Comparison of ENCODE assay signal across 20 mouse cellular contexts in the genomic region with DNA sequence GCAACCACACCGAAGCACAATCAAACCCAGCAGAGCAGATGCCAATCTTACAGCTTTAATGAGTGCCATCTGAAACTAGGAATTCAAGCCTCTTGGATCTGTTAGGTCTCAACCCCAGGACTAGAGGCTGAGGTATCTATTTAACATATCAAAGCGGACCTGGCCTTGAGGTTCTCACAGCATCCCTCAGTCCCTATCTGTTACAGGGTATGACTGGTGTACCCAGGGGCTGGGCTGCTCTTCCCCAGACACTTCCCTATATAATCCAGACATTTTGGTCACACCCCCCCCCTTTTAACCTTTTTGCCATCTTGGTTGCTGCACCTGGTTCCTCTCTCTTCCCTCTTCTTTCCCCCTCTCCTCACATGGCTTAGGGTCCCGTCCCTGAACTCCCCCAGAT. TPM values are rescaled to one million over a fixed set of nuclear protein-coding genes. Genes with fewer than 3 reads are reported as not detected.
DNase-seq lines count a peak whose midpoint lies in the region; ATAC-seq lines count a peak whose summit lies in the region.
"Had no signal": no experiment of that assay in that cellular context is flagged by ENCODE, and none has a peak within 500 bp of the region (broad histone marks: within the 10 kb centered on the region; RNA-seq: fewer than 3 reads in every experiment).

No protein-coding gene starts in this region.

- H3K9ac ChIP-seq in embryonic facial prominence, embryonic 11.5 days (replicated peaks; ENCODE audit: low read length) = no peak overlapping the region
- H3K9ac ChIP-seq in midbrain, embryonic 11.5 days (ENCODE audit: low read length) = no peak overlapping the region
- no peak overlapping the region for H3K9ac ChIP-seq in midbrain, embryonic 14.5 days (replicated peaks; ENCODE audit: low read length)
- no peak overlapping the region for H3K9ac ChIP-seq in neural tube, embryonic 14.5 days (replicated peaks; ENCODE audit: low read depth, low read length)
- no peak overlapping the region for H3K9ac ChIP-seq in neural tube, embryonic 15.5 days (replicated peaks)
- H3K9ac ChIP-seq: embryonic facial prominence, embryonic 15.5 days; heart, embryonic 12.5 days; hindbrain, embryonic 12.5 days had no signal

- 61% methylated on average over 3 of the region's 3 CpGs for WGBS in embryonic facial prominence, embryonic 11.5 days
- WGBS in embryonic facial prominence, embryonic 10.5 days = 61% methylated on average over 3 of the region's 3 CpGs
- WGBS in midbrain, embryonic 11.5 days = 77% methylated on average over 3 of the region's 3 CpGs
- WGBS in midbrain, embryonic 14.5 days = 75% methylated on average over 3 of the region's 3 CpGs
- WGBS in neural tube, embryonic 14.5 days = 77% methylated on average over 3 of the region's 3 CpGs
- 76% methylated on average over 3 of the region's 3 CpGs for WGBS in neural tube, embryonic 15.5 days

- H3K4me3 ChIP-seq in embryonic facial prominence, embryonic 11.5 days (ENCODE audit: low read depth, low read length) = no peak overlapping the region
- H3K4me3 ChIP-seq in embryonic facial prominence, embryonic 10.5 days = no peak overlapping the region
- no peak overlapping the region for H3K4me3 ChIP-seq in midbrain, embryonic 11.5 days (ENCODE audit: low read depth, low read length)
- no peak overlapping the region for H3K4me3 ChIP-seq in midbrain, embryonic 14.5 days (replicated peaks; ENCODE audit: low read depth, low read length)
- H3K4me3 ChIP-seq in neural tube, embryonic 14.5 days (ENCODE audit: low read depth, low read length) = no peak overlapping the region
- H3K4me3 ChIP-seq in neural tube, embryonic 15.5 days (replicated peaks) = no peak overlapping the region
- H3K4me3 ChIP-seq: embryonic facial prominence, embryonic 15.5 days; erythroblast, embryonic 14.5 days; forebrain, embryonic 10.5 days; gastrocnemius, adult 2 months; heart, embryonic 12.5 days; hindbrain, embryonic 12.5 days had no signal

- H3K27ac ChIP-seq in embryonic facial prominence, embryonic 11.5 days (replicated peaks; ENCODE audit: low read depth, low read length) = no peak overlapping the region
- no peak overlapping the region for H3K27ac ChIP-seq in embryonic facial prominence, embryonic 10.5 days (replicated peaks)
- H3K27ac ChIP-seq in midbrain, embryonic 11.5 days (ENCODE audit: low read depth, low read length) = no peak overlapping the region
- H3K27ac ChIP-seq in midbrain, embryonic 14.5 days (replicated peaks; ENCODE audit: low read depth, low read length) = no peak overlapping the region
- no peak overlapping the region for H3K27ac ChIP-seq in neural tube, embryonic 14.5 days (ENCODE audit: low read depth, low read length)
- no peak overlapping the region for H3K27ac ChIP-seq in neural tube, embryonic 15.5 days (replicated peaks)
- H3K27ac ChIP-seq: embryonic facial prominence, embryonic 15.5 days; forebrain, embryonic 10.5 days; gastrocnemius, adult 2 months; hindbrain, embryonic 12.5 days had no signal

- H3K4me1 ChIP-seq in embryonic facial prominence, embryonic 11.5 days (ENCODE audit: control insufficient read depth, insufficient read depth, low read length) = no peaks in the 10 kb centered on the region
- no peaks in the 10 kb centered on the region for H3K4me1 ChIP-seq in embryonic facial prominence, embryonic 10.5 days
- H3K4me1 ChIP-seq in midbrain, embryonic 11.5 days (ENCODE audit: control insufficient read depth, insufficient read depth, low read length) = no peaks in the 10 kb centered on the region
- H3K4me1 ChIP-seq in midbrain, embryonic 14.5 days (ENCODE audit: control insufficient read depth, insufficient read depth, low read length) = no peaks in the 10 kb centered on the region
- no peaks in the 10 kb centered on the region for H3K4me1 ChIP-seq in neural tube, embryonic 14.5 days (ENCODE audit: control insufficient read depth, insufficient read depth, low read length)
- H3K4me1 ChIP-seq in neural tube, embryonic 15.5 days = peaks cover 9% of the 10 kb centered on the region; the same call in 1 of the 2 replicates
- H3K4me1 ChIP-seq: embryonic facial prominence, embryonic 15.5 days; forebrain, embryonic 10.5 days; heart, embryonic 12.5 days; hindbrain, embryonic 12.5 days had no signal

- no peaks in the 10 kb centered on the region for H3K9me3 ChIP-seq in embryonic facial prominence, embryonic 11.5 days (replicated peaks; ENCODE audit: control insufficient read depth, low read length)
- 0 out of 2 replicates have a peak, but pooled peaks cover 2% of the 10 kb centered on the region for H3K9me3 ChIP-seq in embryonic facial prominence, embryonic 10.5 days
- H3K9me3 ChIP-seq in midbrain, embryonic 11.5 days (ENCODE audit: control insufficient read depth, low read length) = no peaks in the 10 kb centered on the region
- no peaks in the 10 kb centered on the region for H3K9me3 ChIP-seq in midbrain, embryonic 14.5 days (ENCODE audit: control insufficient read depth, low read length)
- no peaks in the 10 kb centered on the region for H3K9me3 ChIP-seq in neural tube, embryonic 14.5 days (ENCODE audit: control insufficient read depth, low read length)
- H3K9me3 ChIP-seq in neural tube, embryonic 15.5 days (replicated peaks) = no peaks in the 10 kb centered on the region
- H3K9me3 ChIP-seq: embryonic facial prominence, embryonic 15.5 days; forebrain, embryonic 10.5 days; heart, embryonic 12.5 days; hindbrain, embryonic 12.5 days had no signal

- H3K4me2 ChIP-seq in embryonic facial prominence, embryonic 11.5 days (ENCODE audit: low read depth, low read length) = no peak overlapping the region
- H3K4me2 ChIP-seq in midbrain, embryonic 11.5 days = no peak overlapping the region
- no peak overlapping the region for H3K4me2 ChIP-seq in midbrain, embryonic 14.5 days (ENCODE audit: low read length)
- no peak overlapping the region for H3K4me2 ChIP-seq in neural tube, embryonic 14.5 days (ENCODE audit: low read depth, low read length)
- no peak overlapping the region for H3K4me2 ChIP-seq in neural tube, embryonic 15.5 days
- H3K4me2 ChIP-seq: embryonic facial prominence, embryonic 15.5 days; heart, embryonic 12.5 days; hindbrain, embryonic 12.5 days had no signal

- H3K27me3 ChIP-seq in embryonic facial prominence, embryonic 11.5 days (ENCODE audit: control insufficient read depth, insufficient read depth, low read length) = no peaks in the 10 kb centered on the region
- no peaks in the 10 kb centered on the region for H3K27me3 ChIP-seq in embryonic facial prominence, embryonic 10.5 days (replicated peaks; ENCODE audit: low read depth, poor library complexity, severe bottlenecking)
- no peaks in the 10 kb centered on the region for H3K27me3 ChIP-seq in midbrain, embryonic 11.5 days (ENCODE audit: control insufficient read depth, insufficient read depth, low read length)
- H3K27me3 ChIP-seq in midbrain, embryonic 14.5 days (ENCODE audit: control insufficient read depth, insufficient read depth, low read length) = no peaks in the 10 kb centered on the region
- H3K27me3 ChIP-seq in neural tube, embryonic 14.5 days (ENCODE audit: control insufficient read depth, insufficient read depth, low read length) = no peaks in the 10 kb centered on the region
- H3K27me3 ChIP-seq in neural tube, embryonic 15.5 days (replicated peaks) = no peaks in the 10 kb centered on the region
- H3K27me3 ChIP-seq: embryonic facial prominence, embryonic 15.5 days; hindbrain, embryonic 12.5 days had no signal

- no peaks in the 10 kb centered on the region for H3K36me3 ChIP-seq in embryonic facial prominence, embryonic 11.5 days (replicated peaks; ENCODE audit: control insufficient read depth, insufficient read depth, low read depth, low read length)
- H3K36me3 ChIP-seq in embryonic facial prominence, embryonic 10.5 days (replicated peaks) = no peaks in the 10 kb centered on the region
- no peaks in the 10 kb centered on the region for H3K36me3 ChIP-seq in midbrain, embryonic 11.5 days (ENCODE audit: control insufficient read depth, insufficient read depth, low read length)
- no peaks in the 10 kb centered on the region for H3K36me3 ChIP-seq in midbrain, embryonic 14.5 days (ENCODE audit: control insufficient read depth, insufficient read depth, low read length)
- H3K36me3 ChIP-seq in neural tube, embryonic 14.5 days (ENCODE audit: control insufficient read depth, insufficient read depth, low read length) = no peaks in the 10 kb centered on the region
- H3K36me3 ChIP-seq in neural tube, embryonic 15.5 days = no peaks in the 10 kb centered on the region
- H3K36me3 ChIP-seq: embryonic facial prominence, embryonic 15.5 days; forebrain, embryonic 10.5 days; heart, embryonic 12.5 days; hindbrain, embryonic 12.5 days had no signal

- no peak for ATAC-seq in embryonic facial prominence, embryonic 11.5 days (replicated peaks; ENCODE audit: insufficient number of reproducible peaks, low FRiP score, low TSS enrichment, low read depth)
- ATAC-seq in midbrain, embryonic 11.5 days (ENCODE audit: low FRiP score) = 0 out of 2 replicates have a peak, but pooled peaks have one; percentile 44
- ATAC-seq in midbrain, embryonic 14.5 days (ENCODE audit: low FRiP score, low TSS enrichment) = no peak
- ATAC-seq in neural tube, embryonic 14.5 days (ENCODE audit: low read depth) = peak; percentile 22; the same call in 1 of the 2 replicates
- ATAC-seq in neural tube, embryonic 15.5 days (ENCODE audit: low FRiP score) = no peak
- ATAC-seq: activated CD4-positive, CD25-positive, alpha-beta regulatory T cell, adult 4 months; CD4-positive, CD25-positive, alpha-beta regulatory T cell, adult 4 months; inflammation-experienced regulatory T-cells, adult 6 months had no signal

- DNase-seq in embryonic facial prominence, embryonic 11.5 days (ENCODE audit: low spot score) = peak; percentile 19
- no peak for DNase-seq in embryonic facial prominence, embryonic 10.5 days (ENCODE audit: low spot score)
- DNase-seq in midbrain, embryonic 11.5 days (ENCODE audit: low spot score, missing footprints) = no peak
- no peak for DNase-seq in midbrain, embryonic 14.5 days
- no peak for DNase-seq in cerebellum, postnatal 14 days
- DNase-seq: gastrocnemius, postnatal 25 days had no signal

RNA-seq across cellular contexts. Expression of a gene that starts 7.3 kb away (rescaled TPM):
- 0.28 TPM in 1 of 2 replicates, not detected in the other for polyA plus RNA-seq in embryonic facial prominence, embryonic 11.5 days (2014; fragmentation: Nextera tagmentation; extraction: Ambion mirVana)
- polyA plus RNA-seq in embryonic facial prominence, embryonic 10.5 days (2016; fragmentation: Nextera tagmentation; extraction: Ambion mirVana) = not detected in 2 replicates
- not detected in 2 replicates for polyA plus RNA-seq in midbrain, embryonic 11.5 days (2014; fragmentation: Nextera tagmentation; extraction: Ambion mirVana)
- not detected in 2 replicates for polyA plus RNA-seq in midbrain, embryonic 14.5 days (2014; fragmentation: Nextera tagmentation; extraction: Ambion mirVana)
- polyA plus RNA-seq in neural tube, embryonic 14.5 days (2014; fragmentation: Nextera tagmentation; extraction: Ambion mirVana) = 0.50 and 0.66 TPM in 2 replicates
- polyA plus RNA-seq in neural tube, embryonic 15.5 days (2015; fragmentation: Nextera tagmentation; extraction: Ambion mirVana) = 0.28 TPM in 1 of 2 replicates, not detected in the other
- polyA plus RNA-seq: activated CD4-positive, CD25-positive, alpha-beta regulatory T cell, adult 4 months; CD4-positive, CD25-positive, alpha-beta regulatory T cell, adult 4 months; cortical plate, adult 2 months; erythroblast, embryonic 14.5 days; forebrain, embryonic 10.5 days; inflammation-experienced regulatory T-cells, adult 6 months had no signal

RNA-seq across cellular contexts. Expression of a gene that starts 31.9 kb away (rescaled TPM):
- not detected in 2 replicates for polyA plus RNA-seq in embryonic facial prominence, embryonic 11.5 days (2014; fragmentation: Nextera tagmentation; extraction: Ambion mirVana)
- polyA plus RNA-seq in embryonic facial prominence, embryonic 10.5 days (2016; fragmentation: Nextera tagmentation; extraction: Ambion mirVana) = not detected in 2 replicates
- not detected in 2 replicates for polyA plus RNA-seq in midbrain, embryonic 11.5 days (2014; fragmentation: Nextera tagmentation; extraction: Ambion mirVana)
- polyA plus RNA-seq in midbrain, embryonic 14.5 days (2014; fragmentation: Nextera tagmentation; extraction: Ambion mirVana) = not detected in 2 replicates
- not detected in 2 replicates for polyA plus RNA-seq in neural tube, embryonic 14.5 days (2014; fragmentation: Nextera tagmentation; extraction: Ambion mirVana)
- not detected in 2 replicates for polyA plus RNA-seq in neural tube, embryonic 15.5 days (2015; fragmentation: Nextera tagmentation; extraction: Ambion mirVana)
- polyA plus RNA-seq: activated CD4-positive, CD25-positive, alpha-beta regulatory T cell, adult 4 months; CD4-positive, CD25-positive, alpha-beta regulatory T cell, adult 4 months; cortical plate, adult 2 months; forebrain, embryonic 14.5 days; heart, embryonic 12.5 days; heart, embryonic 16.5 days; inflammation-experienced regulatory T-cells, adult 6 months had no signal

RNA-seq across cellular contexts. Expression of a gene that starts 49.4 kb away (rescaled TPM):
- polyA plus RNA-seq in embryonic facial prominence, embryonic 11.5 days (2014; fragmentation: Nextera tagmentation; extraction: Ambion mirVana) = 0.29 TPM in 1 of 2 replicates, not detected in the other
- not detected in 2 replicates for polyA plus RNA-seq in embryonic facial prominence, embryonic 10.5 days (2016; fragmentation: Nextera tagmentation; extraction: Ambion mirVana)
- polyA plus RNA-seq in midbrain, embryonic 11.5 days (2014; fragmentation: Nextera tagmentation; extraction: Ambion mirVana) = 0.40 TPM in 1 of 2 replicates, not detected in the other
- polyA plus RNA-seq in midbrain, embryonic 14.5 days (2014; fragmentation: Nextera tagmentation; extraction: Ambion mirVana) = not detected in 2 replicates
- polyA plus RNA-seq in neural tube, embryonic 14.5 days (2014; fragmentation: Nextera tagmentation; extraction: Ambion mirVana) = not detected in 2 replicates
- not detected in 2 replicates for polyA plus RNA-seq in neural tube, embryonic 15.5 days (2015; fragmentation: Nextera tagmentation; extraction: Ambion mirVana)
- polyA plus RNA-seq: activated CD4-positive, CD25-positive, alpha-beta regulatory T cell, adult 4 months; CD4-positive, CD25-positive, alpha-beta regulatory T cell, adult 4 months; erythroblast, embryonic 14.5 days; forebrain, embryonic 10.5 days; forebrain, embryonic 14.5 days; heart, embryonic 12.5 days; heart, embryonic 16.5 days; hindbrain, embryonic 12.5 days had no signal

RNA-seq across cellular contexts. Expression of a gene that starts 59.9 kb away (rescaled TPM):
- not detected in 2 replicates for polyA plus RNA-seq in embryonic facial prominence, embryonic 11.5 days (2014; fragmentation: Nextera tagmentation; extraction: Ambion mirVana)
- polyA plus RNA-seq in embryonic facial prominence, embryonic 10.5 days (2016; fragmentation: Nextera tagmentation; extraction: Ambion mirVana) = not detected in 2 replicates
- polyA plus RNA-seq in midbrain, embryonic 11.5 days (2014; fragmentation: Nextera tagmentation; extraction: Ambion mirVana) = not detected in 2 replicates
- not detected in 2 replicates for polyA plus RNA-seq in midbrain, embryonic 14.5 days (2014; fragmentation: Nextera tagmentation; extraction: Ambion mirVana)
- polyA plus RNA-seq in neural tube, embryonic 14.5 days (2014; fragmentation: Nextera tagmentation; extraction: Ambion mirVana) = not detected in 2 replicates
- not detected in 2 replicates for polyA plus RNA-seq in neural tube, embryonic 15.5 days (2015; fragmentation: Nextera tagmentation; extraction: Ambion mirVana)
- polyA plus RNA-seq: activated CD4-positive, CD25-positive, alpha-beta regulatory T cell, adult 4 months; CD4-positive, CD25-positive, alpha-beta regulatory T cell, adult 4 months; cortical plate, adult 2 months; embryonic facial prominence, embryonic 15.5 days; erythroblast, embryonic 14.5 days; forebrain, embryonic 10.5 days; forebrain, embryonic 14.5 days; heart, embryonic 12.5 days; heart, embryonic 16.5 days; hindbrain, embryonic 12.5 days; inflammation-experienced regulatory T-cells, adult 6 months had no signal

Comparison
In these comparisons a context has a peak if more than half of its experiments do, and no peak if none do; other contexts are left out.
1. ATAC-seq: peak in midbrain, embryonic 11.5 days (single experiment) and neural tube, embryonic 14.5 days (single experiment); none in embryonic facial prominence, embryonic 11.5 days (single experiment), midbrain, embryonic 14.5 days (single experiment) and neural tube, embryonic 15.5 days (single experiment).